Mouse (Mus musculus) cerebellum, postnatal 25 days (tissue): ENCODE measurements around the gene AI597479.
"Not testable (repeated sequence)": the region's sequence is repeated elsewhere in the genome, so short reads cannot be mapped to it uniquely, and the experiment has no call there.

Source experiments
- DNase-seq, 2 experiments: peaks; one replicate each; pipeline ENCODE4 v3.0.0; 2021; ENCODE audit warnings: mixed read lengths in 2 of 2

AI597479 gene

GRCm38 (mm10) chr1:43127196-43127595 is 28.7 kb downstream of the AI597479 start:
- DNase-seq = no peak

- DNase-seq = no peak
Observed at GRCm38 (mm10) chr1:43127820-43128610, 29.5 kb downstream of the AI597479 start.

GRCm38 (mm10) chr1:43130219-43130981 is 31.9 kb downstream of the AI597479 start:
- DNase-seq = peak in 1 of 2 experiments; percentile 16

- peak; percentile 39 to 62 for DNase-seq
Observed at GRCm38 (mm10) chr1:43131591-43131990, 33.1 kb downstream of the AI597479 start.

- DNase-seq = not testable (repeated sequence)
Observed at GRCm38 (mm10) chr1:43136488-43137029, 38.0 kb downstream of the AI597479 start.

GRCm38 (mm10) chr1:43137334-43137733 is 38.8 kb downstream of the AI597479 start:
- DNase-seq = no peak

- no peak for DNase-seq
Observed at GRCm38 (mm10) chr1:43138268-43138812, 39.8 kb downstream of the AI597479 start.

GRCm38 (mm10) chr1:43139587-43140266 is 41.2 kb downstream of the AI597479 start:
- DNase-seq = peak; percentile 81 to 89

- DNase-seq = peak; percentile 50 to 64
Observed at GRCm38 (mm10) chr1:43141555-43141961, 43.0 kb downstream of the AI597479 start.

GRCm38 (mm10) chr1:43142849-43143248 is 44.3 kb downstream of the AI597479 start:
- DNase-seq = no peak

GRCm38 (mm10) chr1:43143284-43143683 is 44.8 kb downstream of the AI597479 start:
- DNase-seq = no peak

GRCm38 (mm10) chr1:43143791-43144190 is 45.3 kb downstream of the AI597479 start:
- no peak for DNase-seq

- DNase-seq = no peak
Observed at GRCm38 (mm10) chr1:43144338-43144906, 45.9 kb downstream of the AI597479 start.

- DNase-seq = no peak
Observed at GRCm38 (mm10) chr1:43145388-43145787, 46.9 kb downstream of the AI597479 start.

- DNase-seq = no peak
Observed at GRCm38 (mm10) chr1:43147474-43147873, 49.0 kb downstream of the AI597479 start.

- DNase-seq = no peak
Observed at GRCm38 (mm10) chr1:43150225-43150624, 51.7 kb downstream of the AI597479 start.

- DNase-seq = no peak
Observed at GRCm38 (mm10) chr1:43152626-43153025, 54.1 kb downstream of the AI597479 start.

- no peak for DNase-seq
Observed at GRCm38 (mm10) chr1:43153538-43153937, 55.0 kb downstream of the AI597479 start.

GRCm38 (mm10) chr1:43154491-43154890 is 56.0 kb downstream of the AI597479 start:
- DNase-seq = no peak

- DNase-seq = no peak
Observed at GRCm38 (mm10) chr1:43157907-43158306, 59.4 kb downstream of the AI597479 start.

- DNase-seq = no peak
Observed at GRCm38 (mm10) chr1:43159429-43159828, 60.9 kb downstream of the AI597479 start.

- no peak for DNase-seq
Observed at GRCm38 (mm10) chr1:43162394-43162793, 63.9 kb downstream of the AI597479 start.
